Mouse (Mus musculus): ENCODE data around the gene Olfr837. TPM values are rescaled to one million over a fixed set of nuclear protein-coding genes. Genes with fewer than 3 reads are reported as not detected.
"Not testable (repeated sequence)": the region's sequence is repeated elsewhere in the genome, so short reads cannot be mapped to it uniquely, and the experiment has no call there.

The Olfr837 gene
- polyA plus RNA-seq (2012; rRNA removed) = not detected in 2 replicates

DNA sequence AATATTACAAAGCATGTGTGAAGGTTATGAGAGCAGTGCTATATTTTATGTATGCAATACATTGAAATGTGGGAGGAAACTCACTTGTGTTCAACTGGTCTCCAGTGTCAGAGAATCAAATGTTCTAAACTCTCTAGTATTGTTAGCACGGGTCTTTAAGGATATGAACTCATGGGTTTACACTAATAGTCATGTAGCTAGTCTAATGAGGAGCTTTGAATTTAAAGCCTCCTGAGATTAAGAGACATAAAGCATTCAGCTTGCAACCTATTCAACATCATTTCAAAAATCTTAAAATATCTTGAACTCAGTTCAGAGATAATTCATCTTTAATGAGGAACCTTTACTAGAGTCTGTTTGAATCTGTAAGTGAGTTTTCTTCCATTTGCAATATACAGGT, at the start of gene Olfr837:
Gene Olfr837, plus strand, starts transcription at position 301 of the 400 bp plus-strand sequence.
- 88% methylated on average over 1 of the region's 1 CpGs for WGBS
- DNase-seq (ENCODE audit: low read depth in 1 of 2, low spot score in 2 of 2) = no peak
- H3K36me3 ChIP-seq (ENCODE audit: control insufficient read depth, insufficient read depth, low read length) = no peaks in the 10 kb centered on the region
- H3K4me1 ChIP-seq (ENCODE audit: control insufficient read depth, insufficient read depth, insufficient read length) = no peaks in the 10 kb centered on the region
- no peak within 1 kb of the TSS for H3K27ac ChIP-seq (ENCODE audit: insufficient read depth, low read length)
- no peaks in the 10 kb centered on the region for H3K27me3 ChIP-seq (ENCODE audit: control insufficient read depth, insufficient read depth, low read length)
- no peak within 1 kb of the TSS for H3K4me3 ChIP-seq (ENCODE audit: extremely low read depth, insufficient read depth, insufficient read length)
- TF ChIP-seq POLR2A (IDR thresholded peaks at IDR 0.05; ENCODE audit: low read depth, low read length) (no peak), CTCF (IDR thresholded peaks at IDR 0.05; ENCODE audit: extremely low read depth, insufficient read depth, insufficient read length, insufficient replicate concordance) (no peak)

DNA sequence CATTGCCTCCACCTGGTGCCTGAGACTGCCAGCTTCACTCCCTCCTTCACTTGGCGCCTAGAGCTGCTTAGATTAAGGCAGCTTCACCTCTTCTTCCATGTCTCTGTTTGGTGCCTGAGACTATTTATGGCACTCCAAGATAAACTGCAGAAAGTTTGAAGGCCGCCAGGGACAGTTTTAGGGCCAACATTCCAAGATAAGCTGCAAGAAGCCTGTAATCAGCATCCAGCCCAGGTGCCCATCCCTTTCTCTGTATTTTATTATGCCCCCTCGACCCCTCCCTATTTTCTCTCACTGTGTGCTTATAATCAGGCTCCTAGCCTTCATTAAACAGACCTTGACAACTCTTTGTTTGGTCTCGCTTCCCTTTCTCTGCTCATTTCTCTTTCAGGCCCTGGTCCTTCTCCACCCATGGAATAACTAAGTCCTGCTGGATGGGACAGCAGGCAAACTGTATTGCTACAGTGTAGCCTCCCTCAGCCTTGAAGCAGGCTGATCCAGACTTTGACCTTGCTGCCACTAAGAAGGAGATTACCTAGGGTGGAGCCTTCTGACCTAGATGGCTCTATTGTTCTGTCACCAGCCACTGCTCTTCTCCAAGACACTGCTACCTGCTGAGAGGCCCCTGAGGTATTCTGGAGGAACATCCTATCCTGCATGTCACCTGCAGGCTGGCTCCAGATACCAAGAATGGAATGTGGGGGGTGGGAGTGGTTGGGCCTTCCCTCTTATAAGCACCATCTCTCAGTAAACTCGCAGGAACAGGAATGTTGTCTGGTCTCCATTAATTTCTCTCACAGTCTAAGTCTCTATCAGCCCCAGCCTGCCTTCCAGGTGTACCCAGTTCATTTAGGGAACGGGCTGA, 43.0 kb upstream of the Olfr837 start:
- not testable (repeated sequence) for H3K4me3 ChIP-seq (ENCODE audit: extremely low read depth, insufficient read depth, insufficient read length); DNase-seq (ENCODE audit: low read depth in 1 of 2, low spot score in 2 of 2); H3K36me3 ChIP-seq (ENCODE audit: control insufficient read depth, insufficient read depth, low read length); H3K27ac ChIP-seq (ENCODE audit: insufficient read depth, low read length); H3K27me3 ChIP-seq (ENCODE audit: control insufficient read depth, insufficient read depth, low read length); H3K4me1 ChIP-seq (ENCODE audit: control insufficient read depth, insufficient read depth, insufficient read length)
- whole genome bisulfite sequencing = 47% methylated on average over 6 of the region's 6 CpGs

DNA sequence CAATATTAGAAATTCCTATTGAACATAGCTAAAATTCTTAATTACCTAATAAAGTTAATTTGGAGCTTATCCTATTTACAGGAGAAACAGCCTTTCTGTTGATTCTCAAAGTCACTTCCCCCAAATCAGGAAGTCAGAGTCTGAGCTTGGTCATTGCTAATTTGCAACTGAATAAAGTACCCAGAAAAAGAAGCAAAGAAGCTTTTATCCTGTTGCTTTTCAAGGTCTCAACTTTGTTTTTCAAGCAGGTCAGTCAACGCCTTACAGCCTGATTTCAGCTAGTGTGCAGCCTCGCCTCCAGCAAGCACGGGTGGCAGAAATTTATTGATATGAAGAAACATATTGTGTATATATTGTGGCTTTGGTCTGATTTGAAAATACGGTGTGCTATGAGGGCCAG, 38.8 kb upstream of the Olfr837 start:
- TF ChIP-seq POLR2A (IDR thresholded peaks at IDR 0.05; ENCODE audit: low read depth, low read length) = no peak
- no peak for TF ChIP-seq CTCF (IDR thresholded peaks at IDR 0.05; ENCODE audit: extremely low read depth, insufficient read depth, insufficient read length, insufficient replicate concordance)
- no peak for DNase-seq (ENCODE audit: low read depth in 1 of 2, low spot score in 2 of 2)
- 83% methylated on average over 4 of the region's 4 CpGs for WGBS

GRCm38 (mm10) chr9:19120082-19120481, 16.0 kb upstream of the Olfr837 start, which contains the start of gene Olfr836:
Gene Olfr836, plus strand, starts transcription at chr9:19120382.
- no peak for TF ChIP-seq POLR2A (IDR thresholded peaks at IDR 0.05; ENCODE audit: low read depth, low read length)
- no peak for TF ChIP-seq CTCF (IDR thresholded peaks at IDR 0.05; ENCODE audit: extremely low read depth, insufficient read depth, insufficient read length, insufficient replicate concordance)
- Histone ChIP-seq H3K27me3 (ENCODE audit: control insufficient read depth, insufficient read depth, low read length) (no peaks in the 10 kb centered on the region), H3K36me3 (ENCODE audit: control insufficient read depth, insufficient read depth, low read length) (no peaks in the 10 kb centered on the region), H3K4me1 (ENCODE audit: control insufficient read depth, insufficient read depth, insufficient read length) (no peaks in the 10 kb centered on the region), H3K4me3 (ENCODE audit: extremely low read depth, insufficient read depth, insufficient read length) (no peak within 1 kb of the TSS), H3K27ac (ENCODE audit: insufficient read depth, low read length) (no peak within 1 kb of the TSS)
- no peak for DNase-seq (ENCODE audit: low read depth in 1 of 2, low spot score in 2 of 2)

More for the DNA sequence above, 38.8 kb upstream of the Olfr837 start:
- no peak overlapping the region for H3K27ac ChIP-seq (ENCODE audit: insufficient read depth, low read length)
- H3K4me1 ChIP-seq (ENCODE audit: control insufficient read depth, insufficient read depth, insufficient read length) = no peaks in the 10 kb centered on the region
- no peak overlapping the region for H3K4me3 ChIP-seq (ENCODE audit: extremely low read depth, insufficient read depth, insufficient read length)
- no peaks in the 10 kb centered on the region for H3K27me3 ChIP-seq (ENCODE audit: control insufficient read depth, insufficient read depth, low read length)
- H3K36me3 ChIP-seq (ENCODE audit: control insufficient read depth, insufficient read depth, low read length) = no peaks in the 10 kb centered on the region

DNA sequence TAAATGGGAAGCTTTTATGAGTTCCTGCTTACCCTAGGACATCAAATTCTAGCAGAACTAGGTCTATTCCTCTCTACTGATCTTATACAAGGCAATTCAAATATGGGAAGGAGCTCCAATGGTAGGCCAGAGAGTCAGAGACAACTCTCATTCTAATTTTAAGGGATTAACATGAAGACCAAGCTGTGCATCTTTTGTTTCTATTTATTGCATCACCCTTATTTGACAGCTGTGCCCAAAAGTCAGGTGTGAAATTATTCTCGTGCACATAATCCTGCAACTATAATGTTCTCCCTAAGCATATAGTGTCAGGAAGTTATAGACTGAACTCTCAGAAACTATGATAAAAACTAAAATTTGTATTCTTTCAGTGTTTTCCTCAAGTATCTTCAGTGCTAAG, 41.1 kb downstream of the Olfr837 start, which contains the start of gene Olfr839-ps1:
Gene Olfr839-ps1, minus strand, starts transcription at position 101 of the 400 bp plus-strand sequence.
- Histone ChIP-seq H3K27ac (ENCODE audit: insufficient read depth, low read length) (no peak within 1 kb of the TSS), H3K4me3 (ENCODE audit: extremely low read depth, insufficient read depth, insufficient read length) (no peak within 1 kb of the TSS), H3K27me3 (ENCODE audit: control insufficient read depth, insufficient read depth, low read length) (no peaks in the 10 kb centered on the region), H3K4me1 (ENCODE audit: control insufficient read depth, insufficient read depth, insufficient read length) (no peaks in the 10 kb centered on the region), H3K36me3 (ENCODE audit: control insufficient read depth, insufficient read depth, low read length) (no peaks in the 10 kb centered on the region)
- WGBS = 84% methylated on average over 1 of the region's 1 CpGs
- TF ChIP-seq CTCF (IDR thresholded peaks at IDR 0.05; ENCODE audit: extremely low read depth, insufficient read depth, insufficient read length, insufficient replicate concordance) = no peak
- TF ChIP-seq POLR2A (IDR thresholded peaks at IDR 0.05; ENCODE audit: low read depth, low read length) = no peak
- DNase-seq (ENCODE audit: low read depth in 1 of 2, low spot score in 2 of 2) = no peak

Other genes with a start within 250 kb of the Olfr837 start
- not detected in 2 replicates for gene Olfr832, start 199.2 kb upstream of the Olfr837 start, polyA plus RNA-seq (2012; rRNA removed)
- not detected in 2 replicates for gene Olfr834, start 148.3 kb upstream of the Olfr837 start, polyA plus RNA-seq (2012; rRNA removed)
- gene Olfr835, start 103.6 kb upstream of the Olfr837 start, polyA plus RNA-seq (2012; rRNA removed) = not detected in 2 replicates
- not detected in 2 replicates for gene Olfr836, start 15.9 kb upstream of the Olfr837 start, polyA plus RNA-seq (2012; rRNA removed)
- gene Olfr839-ps1, start 41.0 kb downstream of the Olfr837 start, polyA plus RNA-seq (2012; rRNA removed) = not detected in 2 replicates
- not detected in 2 replicates for gene Olfr843, start 115.7 kb downstream of the Olfr837 start, polyA plus RNA-seq (2012; rRNA removed)
- gene Olfr844, start 180.0 kb downstream of the Olfr837 start, polyA plus RNA-seq (2012; rRNA removed) = not detected in 2 replicates
- gene Olfr845, start 200.1 kb downstream of the Olfr837 start, polyA plus RNA-seq (2012; rRNA removed) = not detected in 2 replicates
- gene Olfr846, start 227.7 kb downstream of the Olfr837 start, polyA plus RNA-seq (2012; rRNA removed) = not detected in 2 replicates
- not detected in 2 replicates for gene Olfr847, start 242.4 kb downstream of the Olfr837 start, polyA plus RNA-seq (2012; rRNA removed)

Measured in spleen, adult 2 months (tissue).